Mouse (Mus musculus): ENCODE measurements around the gene Lipc.
"Not testable (repeated sequence)": the region's sequence is repeated elsewhere in the genome, so short reads cannot be mapped to it uniquely, and the experiment has no call there.

The Lipc gene

DNA sequence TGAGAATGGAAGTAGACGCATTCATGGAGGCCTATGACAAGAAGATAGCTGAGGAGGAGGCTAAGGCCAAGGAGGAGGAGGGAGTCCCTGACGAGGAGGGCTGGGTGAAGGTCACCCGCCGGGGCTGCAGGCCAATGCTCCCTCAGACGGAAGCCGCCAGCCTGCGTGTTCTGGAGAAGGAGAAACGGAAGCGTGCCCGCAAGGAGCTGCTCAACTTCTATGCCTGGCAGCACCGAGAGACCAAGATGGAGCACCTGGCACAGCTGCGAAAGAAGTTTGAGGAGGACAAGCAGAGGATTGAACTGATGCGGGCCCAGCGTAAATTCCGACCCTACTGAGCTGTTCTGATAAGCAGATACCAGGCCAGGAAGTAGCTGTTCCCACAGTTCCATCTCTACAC, 98.9 kb downstream of the Lipc start:
- DNase-seq = not testable (repeated sequence)

DNA sequence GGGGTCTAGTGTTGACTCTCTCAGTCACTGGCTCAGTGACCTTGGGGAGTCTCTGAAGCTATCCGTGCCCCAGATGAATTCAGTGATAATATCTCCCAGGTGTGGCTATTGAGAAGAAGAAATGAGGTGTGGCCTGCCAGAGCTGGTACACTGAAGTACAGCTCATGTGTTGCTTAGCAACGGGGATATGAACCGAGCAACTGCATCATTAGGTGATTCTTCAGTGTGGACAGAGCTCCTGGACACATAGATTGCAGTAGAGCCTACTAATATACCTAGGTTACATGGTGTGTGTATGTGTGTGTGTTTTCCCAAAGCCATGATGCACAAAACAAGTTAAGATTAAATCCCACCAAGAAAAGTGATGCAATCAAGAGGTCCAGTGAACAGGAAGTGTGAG, 100.5 kb downstream of the Lipc start:
- DNase-seq = no peak

DNA sequence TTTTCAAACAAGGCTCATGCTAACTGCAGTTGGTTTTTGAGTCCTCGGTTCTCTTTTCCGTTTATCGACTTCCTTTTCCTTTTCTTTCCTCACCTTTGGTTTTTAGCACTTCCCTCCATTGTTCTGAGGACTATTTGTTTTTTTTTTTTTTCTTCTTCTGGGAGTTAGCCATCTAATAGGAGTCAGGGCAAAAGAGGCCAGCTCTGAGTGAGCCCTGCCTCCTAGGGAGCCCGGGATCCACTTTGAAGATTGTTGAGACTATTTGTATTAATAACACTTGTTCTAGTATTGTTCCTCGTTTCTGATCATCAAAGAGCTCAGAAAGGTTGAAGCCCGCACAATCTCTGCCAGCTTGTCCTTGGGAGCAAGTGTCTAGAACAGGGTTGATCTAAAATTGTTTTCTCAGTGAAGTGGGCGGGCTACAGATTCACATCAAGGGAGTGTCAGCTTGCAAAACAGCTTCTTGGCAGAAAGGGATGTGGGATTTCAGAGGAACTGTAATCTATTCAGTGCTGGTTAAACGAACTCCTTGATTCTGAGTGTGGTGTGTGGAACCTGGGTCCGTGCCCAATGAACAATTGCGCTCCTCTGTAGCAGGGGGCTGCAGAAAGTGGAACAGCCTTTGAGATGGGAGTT, 103.8 kb downstream of the Lipc start:
- peak; percentile 7 for DNase-seq

DNA sequence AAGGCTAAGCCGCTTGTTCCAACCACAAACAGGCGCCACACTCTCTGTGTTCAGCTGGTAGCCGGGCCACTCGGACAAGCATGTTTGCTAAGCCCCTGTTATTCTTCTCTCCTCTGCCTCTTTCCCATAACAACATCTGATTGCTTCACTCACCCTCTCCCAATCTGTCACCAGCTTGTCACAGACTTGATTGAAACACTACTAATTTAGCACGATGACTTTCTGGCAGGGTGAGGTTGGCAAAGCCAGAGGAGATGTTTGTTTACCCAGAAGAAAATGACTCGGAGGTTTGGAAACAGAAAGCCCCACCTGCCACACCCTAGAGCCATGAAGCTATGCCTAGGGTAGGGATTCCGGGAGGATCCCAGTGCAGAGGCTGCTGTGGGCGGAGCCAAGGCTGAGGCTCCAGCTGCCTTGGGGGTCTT, 104.4 kb downstream of the Lipc start:
- DNase-seq = no peak

DNA sequence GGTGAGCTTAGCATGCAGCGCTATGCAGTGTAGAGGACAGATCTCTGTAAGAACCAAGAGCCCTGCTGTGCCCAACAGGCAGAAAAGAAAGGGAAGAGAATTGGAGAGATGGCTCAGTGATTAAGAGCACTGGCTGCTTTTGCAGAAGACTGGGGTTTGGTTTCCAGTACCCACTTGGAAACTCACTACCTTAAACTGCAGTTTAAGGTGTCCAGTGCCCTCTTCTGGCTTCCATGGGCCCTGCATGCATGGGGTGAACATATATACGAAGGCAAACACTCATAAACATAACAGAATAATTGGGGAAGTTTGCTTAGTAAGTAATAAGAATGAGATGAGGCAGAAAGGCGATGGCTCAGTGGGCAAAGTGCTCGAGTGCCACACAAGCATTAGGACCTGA, 108.8 kb downstream of the Lipc start:
- DNase-seq = no peak

DNA sequence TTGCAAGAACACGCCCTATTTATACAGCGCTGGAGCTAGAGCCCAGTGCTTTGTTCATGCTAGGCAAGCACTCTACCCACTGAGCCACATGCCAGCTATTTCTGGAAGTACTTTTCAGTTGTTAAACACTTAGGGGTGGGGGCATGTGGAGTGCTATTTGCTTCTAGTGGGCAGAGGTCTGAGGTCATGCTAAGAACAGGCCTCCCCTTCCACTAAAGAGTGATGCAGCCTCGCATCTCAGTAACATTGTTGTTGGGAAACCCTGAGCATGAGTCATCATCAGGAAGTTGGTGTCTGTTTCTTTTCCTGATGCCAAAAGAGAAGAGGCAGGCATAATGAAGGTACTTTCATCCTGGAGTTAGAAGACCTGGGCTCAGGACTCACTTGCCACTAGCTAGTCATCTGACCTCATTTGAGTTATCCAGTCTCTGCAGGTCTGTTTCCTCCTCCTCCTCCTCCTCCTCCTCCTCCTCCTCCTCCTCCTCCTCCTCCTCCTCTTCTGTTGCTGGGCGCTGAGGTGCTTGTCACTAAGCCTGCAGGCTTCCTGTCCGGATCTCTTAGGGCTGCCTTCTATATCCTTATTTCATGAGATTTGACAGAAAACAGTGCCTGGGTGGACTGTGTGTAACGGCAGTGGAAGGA, 109.6 kb downstream of the Lipc start:
- no peak for DNase-seq

DNA sequence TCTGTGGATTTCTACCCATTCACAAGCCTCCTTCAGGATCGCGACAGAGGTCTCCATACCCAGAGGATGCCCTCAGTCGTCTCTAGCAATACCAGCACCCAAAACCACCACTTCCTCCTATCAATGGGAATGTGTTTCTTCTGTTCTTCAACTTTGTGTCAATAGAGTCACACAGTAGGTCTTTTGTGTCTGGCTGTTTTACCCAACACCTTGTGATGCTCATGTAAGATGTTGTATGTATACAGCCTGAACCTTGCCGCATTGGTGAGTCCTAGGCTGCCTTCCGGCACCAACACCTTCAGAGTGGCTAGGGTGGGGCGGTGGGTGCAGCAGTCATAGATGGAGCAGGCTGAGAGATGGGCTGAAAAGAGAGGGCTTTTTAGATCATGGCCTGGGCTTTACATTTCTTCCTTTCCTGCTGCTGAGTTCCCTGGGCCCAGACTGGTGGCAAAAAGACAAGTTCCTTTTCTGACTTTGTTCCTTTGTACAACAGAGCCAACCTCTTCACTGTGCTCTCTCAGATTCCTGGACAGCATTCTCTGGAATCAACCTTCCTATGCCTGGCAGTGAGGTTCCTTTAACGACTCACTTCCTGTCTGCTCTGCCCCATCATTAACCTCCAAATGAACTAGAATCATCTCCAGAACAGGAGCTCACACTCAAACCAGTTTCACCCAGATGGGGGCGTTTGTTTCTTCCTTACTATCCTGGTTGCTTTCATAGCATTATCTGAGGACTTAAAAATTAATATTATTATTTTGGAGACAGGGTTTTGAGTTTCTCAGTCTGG, 110.4 kb downstream of the Lipc start:
- DNase-seq = no peak

DNA sequence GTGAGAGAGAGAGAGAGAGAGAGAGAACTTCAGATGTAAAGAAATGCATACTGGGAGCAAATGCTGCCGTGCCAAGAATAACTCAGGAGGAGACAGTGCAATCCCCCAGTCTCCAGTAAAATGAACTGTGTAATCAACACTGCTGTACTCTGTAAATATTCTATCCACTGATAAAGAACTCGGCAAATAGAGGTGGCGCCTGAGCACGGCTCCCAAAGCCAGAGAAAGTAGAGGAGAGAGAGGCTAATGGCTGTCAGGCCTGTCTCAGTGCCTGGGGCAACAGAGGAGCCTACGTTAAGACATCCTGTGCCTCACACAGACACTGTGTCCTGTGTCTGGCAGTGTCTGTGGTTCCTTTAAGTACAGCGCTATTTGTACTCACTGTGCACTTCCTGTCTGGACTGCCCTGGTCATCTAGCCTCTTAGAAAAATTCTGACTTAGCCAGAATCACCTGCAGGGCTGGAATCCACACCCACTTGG, 111.1 kb downstream of the Lipc start:
- DNase-seq = no peak

DNA sequence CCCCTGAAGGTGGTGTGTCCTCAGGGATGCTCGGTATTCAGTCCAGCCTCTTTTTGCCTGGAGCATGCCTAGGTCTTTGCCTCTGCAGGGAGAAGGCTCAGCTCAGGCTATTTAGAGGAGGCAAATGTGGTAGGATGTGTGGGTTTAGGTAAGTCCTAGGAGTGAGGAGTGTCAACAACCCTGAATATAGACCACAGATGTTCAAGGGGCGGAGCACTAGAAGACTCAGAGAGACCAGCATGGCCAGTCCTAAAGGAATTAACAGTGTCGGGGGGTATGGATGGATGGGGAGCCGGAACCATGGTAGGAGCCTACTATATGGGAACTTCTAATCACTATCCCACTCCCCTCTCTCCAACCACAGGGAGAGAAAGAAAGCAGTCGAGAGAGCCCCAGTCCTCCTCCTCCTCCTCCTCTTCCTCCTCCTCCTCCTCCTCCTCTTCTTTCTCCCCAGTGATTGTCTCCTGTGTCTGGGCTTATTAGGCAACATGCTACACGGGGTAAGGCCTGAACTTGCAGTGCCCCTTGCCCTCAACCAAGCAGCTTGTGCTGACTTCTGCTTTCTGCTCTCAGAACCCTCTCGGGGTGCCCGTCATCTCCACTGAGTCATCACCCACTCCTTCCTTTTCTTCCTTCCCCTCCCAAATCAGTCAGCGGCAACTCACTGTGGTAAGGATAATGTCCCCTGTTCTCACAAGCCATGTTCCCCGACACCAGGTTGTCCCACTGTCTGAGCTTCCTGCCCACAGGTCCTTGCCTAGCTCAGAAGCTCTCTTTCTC, 113.7 kb downstream of the Lipc start:
- peak; percentile 6 for DNase-seq

DNA sequence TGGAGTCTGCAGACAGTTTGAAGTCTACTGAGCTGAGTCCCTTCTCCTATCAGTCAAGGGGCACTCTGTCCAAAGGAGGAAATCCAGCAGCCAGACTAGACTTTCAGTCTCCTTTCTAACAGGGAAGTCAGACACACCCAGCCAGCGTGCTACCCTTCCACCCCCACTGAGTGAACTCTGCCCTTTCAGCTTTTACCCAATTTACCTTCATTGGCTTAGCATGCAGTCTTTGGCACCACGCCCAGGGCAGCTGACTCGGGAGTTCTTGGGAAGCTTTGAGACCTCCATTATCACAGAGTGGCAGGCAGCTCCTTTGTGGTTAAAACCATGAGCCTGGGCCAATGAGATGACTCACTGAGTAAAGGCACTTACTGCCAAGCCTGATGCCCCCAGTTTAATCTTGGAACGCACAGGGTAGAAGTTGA, 117.3 kb downstream of the Lipc start:
- DNase-seq = peak; percentile 24

DNA sequence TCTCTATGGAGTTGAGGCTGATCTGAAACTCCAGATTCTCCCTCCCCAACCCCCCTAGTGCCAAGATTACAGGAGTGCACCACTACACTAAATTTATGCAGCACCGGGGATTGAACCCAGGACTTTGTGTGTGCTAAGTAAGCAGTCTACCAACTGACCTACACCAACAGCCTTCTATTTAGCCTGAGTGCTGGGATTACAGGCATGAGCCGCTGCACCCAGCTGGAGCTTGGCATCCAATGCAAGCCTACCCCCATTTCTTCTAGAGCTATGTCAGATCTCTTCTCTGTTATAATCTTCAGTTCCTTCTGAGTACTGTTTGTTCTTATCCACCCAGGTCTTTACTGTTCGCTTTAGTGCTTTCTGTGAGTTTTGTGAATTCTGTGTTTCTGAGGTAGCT, 117.8 kb downstream of the Lipc start:
- no peak for DNase-seq

DNA sequence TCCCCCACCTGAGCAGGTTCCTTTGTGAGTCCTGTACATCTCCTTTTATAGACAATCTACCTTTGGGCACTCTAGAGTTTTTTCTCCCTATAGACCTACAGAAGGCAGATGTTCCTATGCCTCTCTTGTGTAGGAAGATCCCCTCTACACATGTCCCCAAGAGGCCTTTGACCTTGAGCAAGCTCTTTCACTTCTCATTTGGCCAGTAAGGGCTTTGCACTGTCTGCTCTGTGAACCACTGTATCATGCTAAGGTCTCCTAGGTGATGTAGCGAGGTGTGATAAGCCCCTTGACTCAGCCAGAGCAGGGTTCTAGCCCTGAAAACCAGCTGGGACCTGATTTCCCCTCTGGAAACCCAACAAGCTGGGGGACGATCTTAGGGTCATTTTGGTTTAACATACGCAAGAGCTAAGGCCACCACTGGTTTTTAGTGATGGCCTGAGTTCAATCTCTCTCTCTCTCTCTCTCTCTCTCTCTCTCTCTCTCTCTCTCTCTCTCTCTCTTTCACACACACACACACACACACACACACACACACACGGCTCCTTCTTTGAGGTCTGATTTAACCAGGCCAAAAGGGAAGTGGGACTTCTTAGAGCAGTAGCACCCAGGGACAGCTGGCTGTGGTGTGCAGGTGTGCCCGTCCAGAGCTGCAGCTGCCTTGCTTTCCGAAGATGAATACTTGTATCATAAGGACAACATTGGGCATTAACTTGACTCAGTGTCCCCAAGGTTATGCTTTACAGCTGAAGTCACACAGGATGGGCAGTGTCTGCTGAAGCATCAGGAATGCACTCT, 118.7 kb downstream of the Lipc start:
- peak; percentile 52 for DNase-seq

DNA sequence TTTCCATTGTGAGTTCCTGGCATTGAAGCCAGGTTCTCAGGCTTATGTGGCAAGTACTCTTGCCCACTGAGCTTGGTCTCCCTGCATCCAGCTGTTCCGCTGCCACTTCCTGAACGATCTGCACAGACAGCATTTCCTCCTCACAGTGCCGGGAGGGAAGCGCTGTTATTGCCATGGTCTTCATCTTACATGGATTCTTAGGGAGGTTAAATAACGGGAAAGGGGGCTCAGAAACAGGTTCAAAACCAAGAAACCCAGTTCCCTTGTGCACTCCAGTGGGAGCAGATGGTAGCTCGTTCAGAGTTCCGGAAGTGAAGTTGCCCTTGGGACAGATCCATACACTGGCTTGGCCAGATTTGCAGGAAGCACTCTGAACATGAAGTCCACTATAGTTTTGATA, 119.8 kb downstream of the Lipc start:
- no peak for DNase-seq

DNA sequence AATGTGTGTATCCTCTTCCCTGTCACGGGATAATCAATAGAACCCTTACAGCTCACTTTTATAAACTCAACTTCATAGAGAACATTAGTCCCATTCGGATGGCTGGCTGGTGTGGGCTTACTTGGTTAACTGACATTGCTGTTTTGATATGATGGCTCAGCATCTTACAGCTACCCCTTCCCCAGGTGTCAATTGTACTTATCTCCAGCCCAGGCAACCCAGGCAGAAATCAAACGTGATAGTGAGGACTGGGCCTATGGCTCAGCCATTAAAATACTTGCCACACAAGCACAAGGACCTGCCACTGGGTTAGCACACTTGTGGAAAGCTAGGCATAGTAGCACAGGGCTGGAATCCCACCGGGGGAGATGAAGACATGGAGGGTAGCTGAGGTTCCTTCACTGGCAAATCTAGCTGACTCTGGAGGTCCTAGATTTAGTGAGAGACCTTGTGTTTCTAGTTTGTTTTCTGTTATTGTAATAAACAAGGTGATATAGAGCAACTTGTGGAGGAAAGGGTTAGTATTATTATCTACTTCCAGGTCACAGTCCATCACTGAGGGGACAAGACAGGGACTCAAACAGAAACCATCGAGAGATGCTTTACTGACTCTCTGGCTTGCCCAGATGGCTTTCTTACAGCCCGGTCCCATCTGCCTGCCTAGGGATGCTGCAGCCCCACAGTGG, 121.0 kb downstream of the Lipc start:
- DNase-seq = no peak

DNA sequence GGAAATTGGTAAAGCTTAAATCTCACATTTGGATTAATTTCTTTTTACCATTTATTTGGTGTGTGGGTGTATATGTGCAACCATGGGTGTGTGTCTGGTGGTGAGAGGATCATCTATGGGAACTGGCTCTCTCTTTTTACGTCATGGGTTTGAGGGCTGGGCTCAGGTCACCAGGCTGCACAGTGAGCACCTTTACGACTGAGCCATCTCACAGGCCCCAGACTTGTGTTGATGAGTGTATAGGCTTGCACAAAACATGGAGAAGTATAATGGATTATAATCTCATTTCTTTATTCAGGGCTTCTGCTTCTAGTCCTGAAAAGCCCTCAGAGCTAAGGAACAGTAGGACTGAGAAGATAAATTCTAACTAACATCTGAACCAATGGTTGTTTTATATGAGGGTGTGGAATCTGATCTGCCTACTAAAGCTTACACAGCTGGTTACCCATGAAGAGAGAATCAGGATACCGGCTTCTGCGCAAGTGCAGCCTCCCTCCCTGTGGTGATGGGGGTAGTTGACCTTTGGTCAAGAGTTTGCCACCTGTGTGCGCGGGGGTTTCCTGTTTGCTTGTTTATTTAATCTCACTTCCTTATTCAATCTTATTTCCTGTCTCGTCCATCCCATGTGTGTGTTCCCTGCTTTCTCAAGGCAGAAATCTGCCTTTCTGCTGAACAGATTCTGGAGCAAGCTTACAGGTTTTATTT, 122.1 kb downstream of the Lipc start:
- DNase-seq = no peak

DNA sequence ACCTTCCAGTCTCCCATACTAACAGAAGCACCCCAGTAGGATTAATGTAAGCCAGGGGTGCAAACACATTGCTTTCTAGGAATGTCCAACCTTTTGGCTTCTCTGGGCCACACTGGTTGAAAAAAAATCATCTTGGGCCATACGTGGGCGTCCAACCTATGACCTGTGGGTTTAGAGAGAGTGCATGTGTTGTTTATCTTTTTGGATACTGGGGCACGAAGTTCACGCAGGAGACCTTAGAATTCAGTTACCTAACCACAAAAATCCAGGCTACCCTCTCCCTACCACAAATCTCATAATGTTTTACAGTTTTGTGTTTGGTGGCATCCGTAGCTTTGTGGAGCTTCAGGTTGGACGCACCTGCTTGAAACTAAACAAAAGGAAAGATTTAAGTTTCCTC, 124.1 kb downstream of the Lipc start:
- no peak for DNase-seq

DNA sequence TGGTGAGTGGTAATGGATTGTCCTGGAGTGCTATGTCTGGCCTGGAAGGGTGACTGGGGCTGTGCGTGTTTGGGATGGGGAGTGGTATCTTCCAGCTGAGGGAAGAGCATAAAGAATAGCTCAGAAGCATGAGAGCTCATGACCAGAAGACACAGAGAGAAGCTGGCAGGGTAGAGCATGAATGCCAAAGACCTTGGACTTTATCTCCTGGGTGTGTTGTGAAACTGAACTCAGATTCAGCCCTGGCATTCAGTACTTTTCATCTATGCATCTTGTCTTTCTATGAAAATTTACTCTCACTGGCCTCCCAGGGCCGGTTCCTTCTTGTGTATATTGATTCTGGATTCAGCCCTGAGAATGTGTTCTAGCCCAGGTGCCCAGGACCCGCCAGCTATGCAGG, 127.9 kb downstream of the Lipc start:
- no peak for DNase-seq

DNA sequence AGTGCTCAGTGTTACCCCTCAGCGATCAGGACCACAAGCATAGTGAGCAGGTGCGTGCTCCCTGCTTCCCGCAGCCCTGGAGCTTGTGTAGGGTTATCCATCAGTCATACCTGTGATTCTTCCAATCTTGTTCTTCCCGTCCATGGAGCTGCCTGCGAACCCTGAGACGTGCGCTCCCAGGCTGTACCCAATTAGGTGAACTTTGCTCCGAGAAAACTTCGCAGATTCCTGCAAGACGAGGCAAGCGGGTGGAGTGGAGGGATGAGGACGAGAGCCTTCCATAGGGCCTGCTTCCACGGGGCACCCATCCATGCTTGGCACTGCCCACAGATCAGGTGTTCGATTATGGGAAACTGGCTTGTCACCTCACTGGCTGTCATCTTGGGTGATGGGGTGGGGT, 133.3 kb downstream of the Lipc start:
- no peak for DNase-seq

DNA sequence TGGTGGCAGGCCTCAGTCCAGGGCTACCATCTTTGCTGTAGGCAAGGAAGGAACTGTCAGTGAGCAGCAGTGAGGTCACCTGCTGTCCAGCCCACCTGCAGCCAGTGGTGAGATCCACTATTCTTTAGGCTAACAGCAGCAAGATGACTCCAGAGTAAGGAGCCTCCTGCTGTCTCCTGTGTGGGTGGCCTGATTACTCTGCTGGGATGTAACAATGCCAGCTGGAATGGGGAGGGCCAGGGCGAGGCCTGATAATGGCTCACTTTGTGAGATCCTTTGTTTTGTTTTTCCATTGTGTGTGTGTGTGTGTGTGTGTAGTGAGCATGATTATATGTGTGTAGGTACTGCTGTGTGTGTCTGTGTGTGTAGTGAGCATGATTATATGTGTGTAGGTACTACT, 134.6 kb downstream of the Lipc start:
- DNase-seq = no peak

DNA sequence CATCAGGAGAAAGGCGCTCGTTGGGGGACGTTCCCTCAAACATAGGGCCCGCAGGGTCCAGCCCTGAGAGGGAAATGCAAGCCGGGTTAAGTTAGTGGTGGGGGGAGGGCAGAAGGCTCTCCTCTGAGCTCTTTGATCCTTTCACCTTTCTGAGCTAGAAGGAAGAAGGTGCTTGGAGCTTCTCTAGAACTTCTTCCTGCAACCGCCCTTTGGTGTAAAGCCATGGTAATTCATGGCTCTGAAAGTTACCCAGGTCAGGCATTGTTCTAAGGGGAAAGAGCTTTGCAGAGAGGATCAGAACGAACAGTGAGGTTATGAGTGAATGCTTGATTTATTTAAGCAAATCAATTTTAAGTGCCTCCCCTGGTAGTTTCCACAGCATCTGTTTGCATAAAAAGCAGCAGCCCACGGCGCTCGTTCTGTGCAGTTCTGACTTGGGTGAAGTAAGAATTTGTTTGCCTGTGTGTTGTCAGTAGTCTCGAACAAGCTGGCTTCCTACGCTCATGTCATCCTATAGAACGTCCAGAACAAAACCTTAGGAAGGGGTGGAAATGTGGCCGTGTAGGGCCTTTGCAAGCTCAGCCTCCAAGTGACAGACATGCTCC, 135.2 kb downstream of the Lipc start:
- no peak for DNase-seq

DNA sequence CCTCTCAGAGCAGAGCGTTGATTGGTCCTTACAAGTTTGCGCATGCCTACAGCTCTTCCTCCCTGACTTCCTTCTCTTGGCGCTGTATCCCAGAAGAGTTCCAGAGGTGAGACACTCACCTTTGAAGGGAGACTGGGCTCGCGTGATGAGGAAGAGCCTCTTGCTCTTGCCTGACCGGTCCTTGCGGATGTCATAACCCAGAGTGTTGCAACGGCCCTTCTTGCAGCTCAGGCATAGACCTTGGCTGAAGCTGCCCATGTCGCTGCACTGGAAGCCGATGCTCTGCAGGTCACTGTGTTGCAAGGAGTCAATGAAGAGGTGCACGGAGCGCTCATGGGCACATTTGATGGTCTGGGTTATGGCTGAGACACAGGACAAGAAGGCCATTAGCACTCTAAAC, 139.5 kb downstream of the Lipc start:
- DNase-seq = no peak
